Mouse (Mus musculus): ENCODE data around the gene Klhdc8b.

DNA sequence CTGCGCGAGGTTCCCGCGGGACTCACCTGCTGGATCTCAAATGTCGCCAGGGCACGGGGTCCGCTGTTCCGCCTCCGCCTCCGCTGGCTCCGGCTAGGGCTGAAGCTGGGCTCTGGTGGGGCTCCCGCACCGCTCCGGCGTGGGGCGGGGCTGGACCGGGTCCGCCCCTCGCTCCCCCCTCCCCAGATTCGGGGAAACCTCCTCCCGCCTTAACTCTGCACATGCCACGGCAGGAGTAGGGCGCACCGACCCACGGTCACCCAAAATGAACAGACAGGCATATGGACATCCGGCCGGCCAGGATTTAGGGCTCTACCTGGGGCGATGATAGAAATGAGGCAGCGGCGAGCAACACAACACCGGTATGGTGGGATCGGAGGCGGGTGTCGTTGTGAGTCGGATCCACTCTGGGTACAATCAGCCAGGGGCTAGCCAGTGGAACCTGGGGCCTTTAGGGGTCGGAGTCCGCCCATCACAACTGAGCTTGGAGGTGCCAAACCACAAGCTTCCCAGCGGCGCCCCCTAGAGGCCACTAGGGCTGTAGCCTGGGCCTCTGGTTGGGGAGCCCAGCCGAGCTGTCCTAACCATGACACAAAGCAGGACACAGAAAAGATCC, 9.0 kb downstream of the Klhdc8b start:
- TF ChIP-seq CTCF (IDR thresholded peaks at IDR 0.05; ENCODE audit: borderline replicate concordance, extremely low read depth, insufficient read depth, insufficient read length) (peak; percentile 91), POLR2A (IDR thresholded peaks at IDR 0.05; ENCODE audit: borderline replicate concordance, extremely low read depth, insufficient read depth, insufficient read length, poor library complexity, severe bottlenecking) (peak; percentile 28; the same call in 1 of the 2 replicates)
